Mouse (Mus musculus) liver, embryonic 16.5 days (tissue): ENCODE data around the gene Rreb1. TPM values are rescaled to one million over a fixed set of nuclear protein-coding genes. Genes with fewer than 3 reads are reported as not detected.

Experiments
- ATAC-seq: fragments of 200-750 bp; cut with Nextera tagmentation; 2 replicates; pipeline ENCODE4 v1.8.0; 2017; ENCODE audit warnings: low read depth, mild to moderate bottlenecking, moderate number of reproducible peaks, moderate library complexity
- H3K27ac ChIP-seq: fragments of 300-500 bp; sonication (generic); 2 replicates; pipeline ENCODE4 v1.5.1; 2014; ENCODE audit warnings: mild to moderate bottlenecking, low read length
- H3K27me3 ChIP-seq: fragments of 300-500 bp; sonication (generic); 2 replicates; pipeline ENCODE4 v1.6.1; 2014; ENCODE audit warnings: low read depth, low read length, mixed read lengths; ENCODE audit not compliant: control insufficient read depth, insufficient read depth
- H3K36me3 ChIP-seq: fragments of 300-500 bp; sonication (generic); 2 replicates; pipeline ENCODE4 v1.6.1; 2014; ENCODE audit warnings: mild to moderate bottlenecking; ENCODE audit not compliant: control insufficient read depth, insufficient read depth
- H3K4me1 ChIP-seq: fragments of 300-500 bp; sonication (generic); 2 replicates; pipeline ENCODE4 v1.6.1; 2014; ENCODE audit warnings: low read depth, low read length, mixed read lengths; ENCODE audit not compliant: control insufficient read depth
- H3K4me2 ChIP-seq: fragments of 300-500 bp; sonication (generic); 2 replicates; pipeline ENCODE4 v1.6.1; 2014; ENCODE audit warnings: low read depth, low read length, mixed read lengths
- H3K4me3 ChIP-seq: fragments of 300-500 bp; sonication (generic); 2 replicates; pipeline ENCODE4 v1.5.1; 2014; ENCODE audit warnings: low read depth, mild to moderate bottlenecking, low read length
- H3K9ac ChIP-seq: fragments of 300-500 bp; sonication (generic); 2 replicates; pipeline ENCODE4 v1.6.1; 2014; ENCODE audit warnings: low read depth, low read length
- H3K9me3 ChIP-seq: fragments of 300-500 bp; sonication (generic); replicated peaks from 2 replicates; pipeline ENCODE4 v1.6.1; 2016; ENCODE audit warnings: low read length; ENCODE audit not compliant: control insufficient read depth
- WGBS: fragments of 180-500 bp; shearing (Covaris S2); extraction: QIAGEN DNeasy Blood & Tissue Kit; methylation state at CpG from one replicate; pipeline ENCODE4 v1.1.7; 2014; ENCODE audit not compliant: insufficient replicate concordance; 5-methylcytosine and 5-hydroxymethylcytosine counted together
- polyA plus RNA-seq: library from polyadenylated mRNA; unstranded; fragments of >200 nt; fragmentation: Nextera tagmentation; extraction: Ambion mirVana; gene quantifications from 2 replicates; pipeline ENCODE4 v1.2.1, GENCODE M21; 2015

The Rreb1 gene
- polyA plus RNA-seq, 1 experiment from 2014 or later: 5.9 TPM

DNA sequence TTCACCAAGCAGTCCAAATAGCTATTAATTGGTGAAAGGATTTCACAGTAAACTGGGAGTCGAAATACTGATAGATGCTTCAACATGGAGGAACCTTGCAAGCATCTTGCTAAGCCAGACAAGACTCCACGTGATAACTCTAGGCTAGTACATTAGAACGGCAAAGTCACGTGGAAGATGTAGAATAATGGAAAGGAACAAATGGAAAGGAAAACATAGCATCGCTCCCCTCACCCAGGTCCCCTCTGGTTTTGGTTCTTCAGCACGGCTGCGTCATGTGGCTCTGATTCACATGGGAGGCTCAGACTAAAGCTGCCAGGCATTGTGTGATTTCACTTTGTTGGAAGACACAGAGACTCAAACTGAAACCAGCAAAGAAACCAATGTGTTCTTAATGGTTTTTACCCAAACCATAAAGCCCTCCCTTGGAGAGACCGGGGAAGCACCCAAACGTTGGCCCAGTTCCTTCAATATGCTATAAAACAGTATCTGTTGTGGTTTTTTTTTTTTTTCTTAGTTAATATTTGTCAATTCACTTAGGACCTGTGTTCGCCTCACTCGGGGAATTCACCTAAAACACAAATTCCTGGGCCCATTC, 14.6 kb downstream of the Rreb1 start:
- ATAC-seq: no peak

GRCm38 (mm10) chr13:37798811-37799210, 20.6 kb downstream of the Rreb1 start:
- no peak overlapping the region for H3K27ac ChIP-seq
- H3K4me1 ChIP-seq: peaks cover 21% of the 10 kb centered on the region
- H3K9me3 ChIP-seq: no peaks in the 10 kb centered on the region
- no peak overlapping the region for H3K9ac ChIP-seq
- no peak for ATAC-seq
- H3K4me2 ChIP-seq: no peak overlapping the region
- H3K4me3 ChIP-seq: no peak overlapping the region
- WGBS: 82% methylated on average over 8 of the region's 8 CpGs
- H3K36me3 ChIP-seq: no peaks in the 10 kb centered on the region
- no peaks in the 10 kb centered on the region for H3K27me3 ChIP-seq

More for the DNA sequence above, 14.6 kb downstream of the Rreb1 start:
- Histone ChIP-seq H3K27me3 (no peaks in the 10 kb centered on the region), H3K9ac (no peak overlapping the region), H3K9me3 (no peaks in the 10 kb centered on the region), H3K4me1 (no peaks in the 10 kb centered on the region), H3K4me2 (no peak overlapping the region), H3K4me3 (no peak overlapping the region), H3K27ac (no peak overlapping the region), H3K36me3 (no peaks in the 10 kb centered on the region)
- WGBS: 74% methylated on average over 11 of the region's 11 CpGs

DNA sequence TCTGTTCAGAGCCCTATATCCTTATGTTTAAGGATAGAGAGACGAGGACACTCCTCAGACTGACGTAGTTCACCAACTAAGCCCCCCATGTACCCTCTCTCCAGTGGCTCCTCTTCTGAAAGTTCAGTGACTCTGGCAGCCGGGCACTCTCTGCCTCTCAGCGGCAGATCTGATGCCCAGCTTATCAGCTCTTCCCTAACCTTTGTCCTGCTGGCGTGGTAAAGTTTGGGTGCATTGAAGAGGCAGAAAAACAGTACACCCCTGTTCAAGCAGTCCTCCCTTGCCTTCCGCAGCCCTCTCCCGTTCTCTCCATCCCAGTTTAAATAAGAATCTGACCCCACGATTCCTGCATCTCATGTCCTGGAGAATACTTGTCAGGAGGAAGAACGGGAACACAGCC, 21.2 kb downstream of the Rreb1 start:
- WGBS: 61% methylated on average over 9 of the region's 9 CpGs
- H3K4me1 ChIP-seq: peaks cover 21% of the 10 kb centered on the region
- H3K27ac ChIP-seq: no peak overlapping the region
- H3K9me3 ChIP-seq: no peaks in the 10 kb centered on the region
- ATAC-seq: no peak
- no peaks in the 10 kb centered on the region for H3K36me3 ChIP-seq
- H3K4me3 ChIP-seq: no peak overlapping the region
- no peak overlapping the region for H3K4me2 ChIP-seq
- no peak overlapping the region for H3K9ac ChIP-seq
- H3K27me3 ChIP-seq: no peaks in the 10 kb centered on the region

DNA sequence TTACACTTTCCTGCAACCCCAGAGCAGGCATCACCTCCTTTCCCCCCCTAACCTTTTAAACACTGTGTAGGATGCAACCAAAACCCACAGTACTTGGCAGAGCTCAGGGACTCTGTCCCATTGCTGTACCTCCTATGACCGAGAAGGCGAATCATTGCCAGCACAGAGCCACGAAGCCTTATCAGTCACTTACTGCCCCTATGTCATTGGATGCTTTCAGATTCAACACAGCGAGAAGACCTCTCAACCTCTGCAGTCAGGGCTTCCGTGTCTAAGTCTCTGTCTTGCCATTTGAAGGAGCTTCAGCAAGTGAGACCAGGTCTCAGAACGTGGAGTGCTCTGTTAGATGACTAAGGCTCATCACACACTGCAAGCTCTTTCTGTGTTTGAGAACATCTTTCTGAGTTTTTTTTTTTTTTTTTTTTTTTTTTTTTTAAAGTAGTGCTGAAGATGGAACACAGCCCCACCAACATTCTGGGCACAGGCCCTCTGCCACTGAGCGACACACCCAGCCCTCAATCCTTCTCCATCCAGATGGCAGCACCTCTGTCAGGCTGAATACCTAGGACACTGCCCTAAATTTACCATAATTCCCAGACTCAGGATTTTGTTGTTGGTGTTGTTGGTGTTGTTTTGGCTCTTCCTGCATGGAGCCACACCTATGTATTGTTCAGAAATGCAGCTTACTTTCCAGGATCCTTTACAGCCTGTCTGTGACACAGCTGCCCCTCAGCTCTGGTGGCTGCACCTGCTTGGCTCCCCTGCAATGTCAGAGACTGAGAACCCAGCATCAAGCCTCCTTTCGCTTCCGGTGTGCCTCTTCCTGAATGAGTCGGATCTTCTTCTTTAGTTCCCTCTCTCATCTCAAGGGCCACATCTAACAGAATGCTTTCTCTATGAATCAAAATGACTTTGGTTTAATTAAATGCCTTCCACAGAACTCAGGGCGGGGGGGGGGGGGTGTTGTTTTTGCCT, 23.2 kb downstream of the Rreb1 start:
- Histone ChIP-seq H3K9ac (no peak overlapping the region), H3K4me3 (peak overlapping the region; percentile 1; the same call in 1 of the 2 replicates), H3K36me3 (no peaks in the 10 kb centered on the region), H3K9me3 (no peaks in the 10 kb centered on the region), H3K4me2 (peak overlapping the region; percentile 46), H3K4me1 (peaks cover 21% of the 10 kb centered on the region), H3K27ac (0 out of 2 replicates have a peak overlapping the region, but pooled peaks have one; percentile 16), H3K27me3 (no peaks in the 10 kb centered on the region)
- WGBS: 14% methylated on average over 11 of the region's 11 CpGs
- no peak; the same call in 1 of the 2 replicates for ATAC-seq

- ATAC-seq: no peak
- H3K9ac ChIP-seq: no peak overlapping the region
- H3K4me3 ChIP-seq: 0 out of 2 replicates have a peak overlapping the region, but pooled peaks have one; percentile 10
- WGBS: 34% methylated on average over 6 of the region's 6 CpGs
- H3K27me3 ChIP-seq: no peaks in the 10 kb centered on the region
- H3K4me2 ChIP-seq: peak overlapping the region; percentile 46
- H3K27ac ChIP-seq: no peak overlapping the region
- no peaks in the 10 kb centered on the region for H3K9me3 ChIP-seq
- no peaks in the 10 kb centered on the region for H3K36me3 ChIP-seq
- H3K4me1 ChIP-seq: peaks cover 21% of the 10 kb centered on the region
Observed at GRCm38 (mm10) chr13:37802246-37803003, 24.2 kb downstream of the Rreb1 start.

- no peak for ATAC-seq
- H3K4me2 ChIP-seq: no peak overlapping the region
- WGBS: 23% methylated on average over 5 of the region's 5 CpGs
Observed at GRCm38 (mm10) chr13:37803244-37803643, 25.0 kb downstream of the Rreb1 start.

GRCm38 (mm10) chr13:37804023-37804422, 25.8 kb downstream of the Rreb1 start:
- Histone ChIP-seq H3K4me2 (no peak overlapping the region), H3K27ac (no peak overlapping the region), H3K27me3 (no peaks in the 10 kb centered on the region), H3K4me1 (peaks cover 21% of the 10 kb centered on the region), H3K9me3 (no peaks in the 10 kb centered on the region), H3K9ac (no peak overlapping the region), H3K36me3 (no peaks in the 10 kb centered on the region), H3K4me3 (no peak overlapping the region)
- WGBS: 67% methylated on average over 5 of the region's 5 CpGs
- no peak for ATAC-seq

More at GRCm38 (mm10) chr13:37803244-37803643, 25.0 kb downstream of the Rreb1 start:
- Histone ChIP-seq H3K9ac (no peak overlapping the region), H3K27me3 (no peaks in the 10 kb centered on the region), H3K9me3 (no peaks in the 10 kb centered on the region), H3K4me3 (no peak overlapping the region), H3K36me3 (no peaks in the 10 kb centered on the region), H3K4me1 (peaks cover 21% of the 10 kb centered on the region), H3K27ac (no peak overlapping the region)

DNA sequence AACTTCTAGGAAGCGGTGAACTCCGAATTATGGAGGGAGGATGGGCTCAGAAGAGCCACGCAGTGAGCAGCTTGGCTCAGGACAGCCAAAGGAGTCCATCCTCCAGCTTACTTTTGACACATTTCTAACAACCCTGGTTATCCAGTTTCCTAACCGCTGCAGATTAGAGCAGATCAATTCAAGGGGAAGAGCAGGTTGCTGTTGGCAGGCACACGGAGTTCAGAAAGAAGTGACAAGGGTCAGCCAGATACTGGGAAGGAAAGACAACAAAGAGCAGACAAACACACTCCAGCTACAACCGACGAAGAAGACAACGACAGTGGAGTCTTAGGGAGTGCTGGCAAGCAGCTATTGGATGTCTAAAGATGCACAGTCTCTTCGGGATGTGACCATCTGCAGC, 36.8 kb downstream of the Rreb1 start:
- Histone ChIP-seq H3K36me3 (no peaks in the 10 kb centered on the region), H3K27me3 (no peaks in the 10 kb centered on the region), H3K4me1 (no peaks in the 10 kb centered on the region), H3K4me2 (no peak overlapping the region), H3K4me3 (no peak overlapping the region), H3K9me3 (no peaks in the 10 kb centered on the region), H3K27ac (no peak overlapping the region), H3K9ac (no peak overlapping the region)
- 68% methylated on average over 9 of the region's 9 CpGs for WGBS
- ATAC-seq: no peak
